Mouse (Mus musculus) liver, adult 2 months (tissue): Measurements from ENCODE around the gene Yeats4. TPM values are rescaled to one million over a fixed set of nuclear protein-coding genes. Genes with fewer than 3 reads are reported as not detected.
"Not testable (repeated sequence)": the region's sequence is repeated elsewhere in the genome, so short reads cannot be mapped to it uniquely, and the experiment has no call there.

ENCODE experiments used
- DNase-seq: peaks from one replicate; pipeline ENCODE4 v3.0.0-alpha.2; 2011; ENCODE audit warnings: low read depth, low spot score; ENCODE audit errors: extremely low read depth
- H3K27ac ChIP-seq: fragments of 200-500 bp; replicated peaks from 2 replicates; pipeline ENCODE4 v1.5.1; 2012; ENCODE audit warnings: low read depth, mild to moderate bottlenecking, control low read depth, inconsistent platforms, low read length; ENCODE audit not compliant: insufficient read depth
- H3K27me3 ChIP-seq: fragments of 200-500 bp; 2 replicates; pipeline ENCODE4 v1.6.1; 2012; ENCODE audit warnings: mild to moderate bottlenecking, moderate library complexity, low read length, inconsistent platforms; ENCODE audit not compliant: control insufficient read depth, insufficient read depth
- H3K36me3 ChIP-seq: fragments of 200-500 bp; 2 replicates; pipeline ENCODE4 v1.6.1; 2012; ENCODE audit warnings: low read length, inconsistent platforms; ENCODE audit not compliant: control insufficient read depth, insufficient read depth
- H3K4me1 ChIP-seq: fragments of 200-500 bp; 2 replicates; pipeline ENCODE4 v1.6.1; 2011; ENCODE audit warnings: low read length; ENCODE audit not compliant: control insufficient read depth, insufficient read depth
- H3K4me3 ChIP-seq: fragments of 200-500 bp; 2 replicates; pipeline ENCODE4 v1.5.1; 2011; ENCODE audit warnings: low read depth, mild to moderate bottlenecking, control low read depth, low read length, moderate library complexity; ENCODE audit not compliant: insufficient read depth
- H3K79me2 ChIP-seq: fragments of 200-500 bp; 2 replicates; pipeline ENCODE4 v1.6.1; 2012; ENCODE audit warnings: inconsistent platforms, mild to moderate bottlenecking, low read length, moderate library complexity; ENCODE audit not compliant: control insufficient read depth, insufficient read depth
- H3K9ac ChIP-seq: fragments of 200-500 bp; 2 replicates; pipeline ENCODE4 v1.6.1; 2012; ENCODE audit warnings: low read depth, mild to moderate bottlenecking, control low read depth, inconsistent platforms, low read length
- CTCF ChIP-seq: fragments of 200-500 bp; IDR thresholded peaks from 2 replicates; pipeline ENCODE4 v1.5.1; 2011; ENCODE audit warnings: low read depth, low read length, control low read depth
- POLR2A ChIP-seq: fragments of 200-500 bp; IDR thresholded peaks from 2 replicates; pipeline ENCODE4 v1.6.1; 2011; ENCODE audit warnings: low read length, control low read depth; ENCODE audit not compliant: insufficient read depth; ENCODE audit errors: extremely low read depth
- WGBS: fragments of 180-500 bp; shearing (Covaris S2); methylation state at CpG from one replicate; pipeline ENCODE4 v1.1.7; 2018; 5-methylcytosine and 5-hydroxymethylcytosine counted together
- polyA plus RNA-seq: library from polyadenylated mRNA; depleted of rRNA; stranded (reverse); fragments of >200 nt; gene quantifications from 2 replicates; pipeline ENCODE4 v1.2.3, GENCODE M21; 2012
- total RNA-seq: library from RNA; depleted of rRNA; stranded (reverse); fragments of >200 nt; gene quantifications from 2 replicates; pipeline ENCODE4 v1.2.3, GENCODE M21; 2014

Gene Yeats4
- total and polyA plus RNA-seq, 2 experiments, result 17.9 to 19.6 TPM

DNA sequence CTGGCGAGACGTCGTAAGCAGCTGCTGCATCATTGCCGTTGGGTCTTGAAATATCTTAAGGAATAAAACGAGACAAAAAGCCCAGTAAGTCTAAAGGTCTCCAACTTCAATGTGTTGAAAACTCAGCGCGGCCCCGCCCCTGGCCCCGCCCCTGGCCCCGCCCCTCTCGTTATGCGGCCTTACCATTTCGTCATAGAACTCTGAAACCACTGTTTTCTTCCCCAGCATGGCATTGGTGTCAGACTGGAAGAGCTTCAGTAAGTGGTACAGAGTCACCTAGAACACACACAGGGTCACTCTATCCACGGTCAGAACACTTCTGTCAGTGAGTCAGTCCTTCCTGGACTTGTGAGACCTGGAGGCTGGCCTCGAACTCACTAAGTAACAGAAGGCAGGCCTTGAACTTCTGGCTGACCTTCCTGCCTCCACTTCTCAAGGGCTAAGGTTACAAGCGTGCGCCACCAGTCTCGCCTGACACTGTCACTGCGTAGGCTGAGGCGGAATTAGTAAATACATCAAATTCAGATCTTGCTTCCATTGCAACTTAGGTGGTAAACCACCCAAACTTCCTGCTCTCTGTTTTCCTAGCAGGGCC lies 7.0 kb downstream of the Yeats4 start:
- H3K27ac ChIP-seq, result no peak overlapping the region
- no peak overlapping the region for H3K9ac ChIP-seq
- H3K4me1 ChIP-seq, result no peaks in the 10 kb centered on the region
- 80% methylated on average over 20 of the region's 20 CpGs for WGBS
- H3K27me3 ChIP-seq, result no peaks in the 10 kb centered on the region
- TF ChIP-seq CTCF (no peak), POLR2A (no peak)
- no peak for DNase-seq
- H3K4me3 ChIP-seq, result no peak overlapping the region
- H3K36me3 ChIP-seq, result peaks cover 31% of the 10 kb centered on the region
- no peaks in the 10 kb centered on the region for H3K79me2 ChIP-seq

DNA sequence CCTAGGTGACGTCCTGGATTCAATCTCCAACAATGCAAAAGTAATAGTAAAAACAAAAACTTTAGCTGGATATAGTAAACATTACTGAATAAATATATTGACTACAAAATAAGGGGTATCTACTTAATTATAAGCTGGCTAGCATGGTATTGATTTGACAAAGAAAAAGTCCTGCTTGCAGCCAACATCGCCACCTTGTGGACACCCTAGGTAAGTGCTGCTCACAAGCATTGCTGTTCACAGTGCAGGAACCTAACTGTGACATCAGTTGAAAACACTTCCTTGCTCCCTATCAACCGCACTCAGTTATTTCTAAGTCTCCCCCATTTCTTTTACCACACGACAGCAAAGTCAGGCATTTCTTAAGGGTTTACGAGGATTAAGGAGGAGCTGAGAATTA lies 7.5 kb downstream of the Yeats4 start:
- WGBS, result 75% methylated on average over 5 of the region's 5 CpGs
- H3K4me3 ChIP-seq, result no peak overlapping the region
- no peaks in the 10 kb centered on the region for H3K27me3 ChIP-seq
- peaks cover 30% of the 10 kb centered on the region for H3K36me3 ChIP-seq
- no peak overlapping the region for H3K27ac ChIP-seq
- DNase-seq, result peak; percentile 48
- peak; percentile 71; the same call in 1 of the 2 replicates for TF ChIP-seq CTCF
- no peak for TF ChIP-seq POLR2A
- H3K79me2 ChIP-seq, result no peaks in the 10 kb centered on the region
- no peak overlapping the region for H3K9ac ChIP-seq
- no peaks in the 10 kb centered on the region for H3K4me1 ChIP-seq

DNA sequence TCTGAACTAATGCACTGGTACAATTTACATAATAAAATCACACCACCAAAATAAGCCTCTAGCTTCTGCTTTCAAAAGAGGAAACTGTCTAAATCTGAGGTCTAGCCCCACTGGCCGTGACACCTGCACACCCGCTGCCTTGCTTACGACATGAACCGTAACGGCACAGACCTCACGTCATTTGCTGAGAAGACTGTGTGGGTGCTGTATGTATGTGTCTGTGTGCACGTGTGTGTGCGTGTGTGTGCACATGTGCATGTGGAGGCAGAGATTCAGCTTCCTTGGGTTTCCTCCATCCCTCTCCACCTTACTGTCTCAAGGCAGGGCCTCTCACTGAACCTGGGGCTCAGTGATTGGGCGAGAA lies 8.2 kb downstream of the Yeats4 start:
- Histone ChIP-seq H3K36me3 (peaks cover 28% of the 10 kb centered on the region), H3K4me1 (no peaks in the 10 kb centered on the region), H3K4me3 (no peak overlapping the region), H3K27me3 (no peaks in the 10 kb centered on the region), H3K27ac (no peak overlapping the region), H3K9ac (no peak overlapping the region), H3K79me2 (no peaks in the 10 kb centered on the region)
- 91% methylated on average over 9 of the region's 9 CpGs for WGBS
- no peak for DNase-seq
- TF ChIP-seq CTCF, result no peak
- no peak for TF ChIP-seq POLR2A

DNA sequence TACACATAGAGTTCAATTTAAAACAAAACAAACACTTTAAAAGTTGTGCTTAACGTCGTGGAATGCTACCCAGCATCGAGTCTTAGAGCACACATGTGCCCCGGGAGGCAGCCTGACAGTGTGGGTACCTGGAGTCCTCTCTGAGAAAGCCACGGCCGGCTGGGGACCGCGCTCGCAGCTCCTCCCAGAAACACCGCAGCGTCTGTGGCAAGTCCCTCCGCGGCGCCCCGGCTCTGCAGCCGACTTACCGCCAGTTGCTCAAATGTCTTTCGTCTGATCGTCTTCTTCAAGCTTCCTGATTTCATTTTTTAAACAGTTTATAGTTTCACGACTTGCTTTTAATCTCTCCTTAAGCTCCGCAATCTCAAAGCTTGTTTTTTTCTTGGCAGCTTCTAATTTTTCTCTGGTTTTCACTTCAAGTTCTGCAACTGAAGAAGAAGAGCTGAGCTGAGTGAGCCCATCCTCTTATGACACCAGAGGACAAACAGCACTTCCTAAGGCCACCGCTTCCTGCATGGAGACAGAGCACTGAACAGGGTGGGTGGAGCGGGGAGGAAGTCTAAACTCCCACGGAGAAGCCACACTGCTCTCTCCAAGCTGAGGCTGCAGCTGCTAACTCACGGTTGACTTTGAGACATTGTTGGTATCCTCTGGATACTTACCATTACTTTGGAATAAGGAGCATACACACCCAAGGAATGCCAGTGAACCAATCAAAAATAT lies 8.7 kb downstream of the Yeats4 start:
- Histone ChIP-seq H3K27ac (peak overlapping the region; percentile 22; the same call in 1 of the 2 replicates), H3K27me3 (no peaks in the 10 kb centered on the region), H3K9ac (no peak overlapping the region), H3K4me1 (no peaks in the 10 kb centered on the region), H3K36me3 (peaks cover 28% of the 10 kb centered on the region), H3K4me3 (no peak overlapping the region), H3K79me2 (no peaks in the 10 kb centered on the region)
- DNase-seq, result peak; percentile 28
- 85% methylated on average over 25 of the region's 25 CpGs for WGBS
- no peak for TF ChIP-seq CTCF
- TF ChIP-seq POLR2A, result no peak

DNA sequence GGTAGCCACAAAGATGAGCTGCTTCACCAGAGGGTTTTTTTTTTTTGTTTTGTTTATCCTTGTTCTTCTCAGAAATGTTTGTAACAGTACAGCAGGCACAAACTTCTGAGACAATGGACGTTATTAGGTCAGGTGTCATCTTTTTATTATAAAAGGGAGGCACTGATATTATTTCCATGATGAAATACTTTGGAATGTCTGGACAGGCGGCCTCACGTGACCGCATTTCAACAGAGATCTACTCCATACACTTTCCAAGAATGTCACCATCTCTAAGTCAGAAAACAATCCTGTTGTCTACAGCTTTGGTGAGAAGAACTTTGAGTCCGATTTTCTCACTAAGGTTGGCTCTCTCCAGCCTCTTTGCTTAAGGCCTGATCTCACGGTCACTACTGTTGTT lies 13.3 kb downstream of the Yeats4 start:
- no peaks in the 10 kb centered on the region for H3K27me3 ChIP-seq
- no peak overlapping the region for H3K4me3 ChIP-seq
- TF ChIP-seq CTCF (no peak), POLR2A (no peak)
- WGBS, result 87% methylated on average over 6 of the region's 6 CpGs
- DNase-seq, result no peak
- H3K36me3 ChIP-seq, result peaks cover 13% of the 10 kb centered on the region
- no peak overlapping the region for H3K27ac ChIP-seq
- no peaks in the 10 kb centered on the region for H3K79me2 ChIP-seq
- peaks cover 2% of the 10 kb centered on the region; the same call in 1 of the 2 replicates for H3K4me1 ChIP-seq
- no peak overlapping the region for H3K9ac ChIP-seq

DNA sequence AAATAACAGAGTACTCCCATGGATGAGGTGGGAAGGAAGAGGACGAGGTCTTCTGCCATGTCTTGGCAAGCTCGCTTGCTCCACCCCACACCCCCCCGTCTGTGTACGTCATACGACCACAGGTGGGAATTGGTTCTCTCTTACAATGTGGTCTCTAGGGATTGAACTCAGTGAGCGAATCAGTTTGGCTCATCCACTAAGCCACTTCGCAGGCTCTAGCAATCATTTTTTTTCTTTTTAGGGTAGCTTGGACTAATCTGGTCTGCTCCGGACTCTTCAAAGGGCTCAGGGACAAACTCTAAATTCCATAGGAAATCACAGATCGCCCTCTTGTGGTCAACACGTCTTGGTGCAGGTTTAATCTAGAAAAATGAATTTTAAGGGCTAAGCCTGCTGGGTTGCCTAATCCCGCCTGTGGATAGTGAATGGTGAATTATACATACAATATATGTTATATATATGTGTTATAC lies 14.8 kb downstream of the Yeats4 start:
- H3K9ac ChIP-seq, result peak overlapping the region; percentile 48; the same call in 1 of the 2 replicates
- no peaks in the 10 kb centered on the region for H3K79me2 ChIP-seq
- H3K27me3 ChIP-seq, result no peaks in the 10 kb centered on the region
- H3K4me3 ChIP-seq, result peak overlapping the region; percentile 38; the same call in 1 of the 2 replicates
- H3K36me3 ChIP-seq, result peaks cover 2% of the 10 kb centered on the region; the same call in 1 of the 2 replicates
- 11% methylated on average over 11 of the region's 11 CpGs for WGBS
- peaks cover 2% of the 10 kb centered on the region; the same call in 1 of the 2 replicates for H3K4me1 ChIP-seq
- peak; percentile 67 for DNase-seq
- TF ChIP-seq POLR2A, result no peak
- peak; percentile 47; the same call in 1 of the 2 replicates for TF ChIP-seq CTCF
- H3K27ac ChIP-seq, result no peak overlapping the region

DNA sequence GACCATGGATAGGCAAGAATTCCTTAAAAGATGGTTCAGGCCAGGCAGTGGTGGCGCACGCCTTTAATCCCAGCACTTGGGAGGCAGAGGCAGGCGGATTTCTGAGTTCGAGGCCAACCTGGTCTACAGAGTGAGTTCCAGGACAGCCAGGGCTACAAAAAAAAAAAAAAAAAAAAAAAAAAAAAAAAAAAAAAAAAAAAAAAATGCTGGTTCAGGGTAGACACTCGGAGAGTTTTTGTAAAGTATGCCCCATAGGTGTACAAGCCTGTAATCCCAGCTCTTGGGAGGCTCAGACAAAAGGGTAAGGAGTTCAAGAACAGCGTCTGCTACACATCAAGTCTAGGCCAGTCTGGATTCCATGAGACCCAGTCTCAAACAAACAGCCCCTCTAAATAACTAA lies 15.5 kb downstream of the Yeats4 start:
- DNase-seq, H3K27me3 ChIP-seq, H3K4me3 ChIP-seq, H3K27ac ChIP-seq, H3K9ac ChIP-seq, H3K36me3 ChIP-seq, H3K79me2 ChIP-seq, H3K4me1 ChIP-seq: not testable (repeated sequence)
- whole genome bisulfite sequencing, result 92% methylated on average over 6 of the region's 6 CpGs
